Mouse (Mus musculus) kidney, adult 2 months (tissue): ENCODE results near the gene Evi2. TPM values are rescaled to one million over a fixed set of nuclear protein-coding genes. Genes with fewer than 3 reads are reported as not detected.

Experiments used
- DNase-seq: peaks from one replicate; pipeline ENCODE4 v3.0.0; 2021
- H3K27ac ChIP-seq: fragments of 200-500 bp; 2 replicates; pipeline ENCODE4 v1.5.1; 2012; ENCODE audit warnings: low read depth, low read length, control low read depth, inconsistent platforms; ENCODE audit not compliant: insufficient read depth
- H3K27me3 ChIP-seq: fragments of 200-500 bp; replicated peaks from 2 replicates; pipeline ENCODE4 v1.6.1; 2012; ENCODE audit warnings: mild to moderate bottlenecking, moderate library complexity, low read length, inconsistent platforms; ENCODE audit not compliant: control insufficient read depth, insufficient read depth
- H3K36me3 ChIP-seq: fragments of 200-500 bp; 2 replicates; pipeline ENCODE4 v1.6.1; 2012; ENCODE audit warnings: mild to moderate bottlenecking, moderate library complexity, low read length, inconsistent platforms; ENCODE audit not compliant: control insufficient read depth, insufficient read depth
- H3K4me1 ChIP-seq: fragments of 200-500 bp; 2 replicates; pipeline ENCODE4 v1.6.1; 2011; ENCODE audit warnings: low read length; ENCODE audit not compliant: control insufficient read depth, insufficient read depth
- H3K4me3 ChIP-seq: fragments of 200-500 bp; 2 replicates; pipeline ENCODE4 v1.5.1; 2011; ENCODE audit warnings: mild to moderate bottlenecking, low read depth, low read length, control low read depth; ENCODE audit not compliant: insufficient read depth
- CTCF ChIP-seq: fragments of 200-500 bp; conservative IDR thresholded peaks from 2 replicates; pipeline ENCODE4 v1.5.1; 2011; ENCODE audit warnings: low read depth, mild to moderate bottlenecking, control low read depth, low read length, moderate library complexity, mixed read lengths; ENCODE audit not compliant: insufficient read depth, insufficient read length
- POLR2A ChIP-seq: fragments of 200-500 bp; IDR thresholded peaks from one replicate; pipeline ENCODE4 v1.6.1; 2011; ENCODE audit warnings: low read depth, low read length, control low read depth
- WGBS: fragments of 180-500 bp; shearing (Covaris S2); methylation state at CpG from one replicate; pipeline ENCODE4 v1.1.7; 2018; 5-methylcytosine and 5-hydroxymethylcytosine counted together
- polyA plus RNA-seq: library from polyadenylated mRNA; depleted of rRNA; stranded (reverse); fragments of >200 nt; gene quantifications from 2 replicates; pipeline ENCODE4 v1.2.3, GENCODE M21; 2012; rRNA removed

Evi2 gene
- polyA plus RNA-seq, 1 experiment: 0.30 TPM

DNA sequence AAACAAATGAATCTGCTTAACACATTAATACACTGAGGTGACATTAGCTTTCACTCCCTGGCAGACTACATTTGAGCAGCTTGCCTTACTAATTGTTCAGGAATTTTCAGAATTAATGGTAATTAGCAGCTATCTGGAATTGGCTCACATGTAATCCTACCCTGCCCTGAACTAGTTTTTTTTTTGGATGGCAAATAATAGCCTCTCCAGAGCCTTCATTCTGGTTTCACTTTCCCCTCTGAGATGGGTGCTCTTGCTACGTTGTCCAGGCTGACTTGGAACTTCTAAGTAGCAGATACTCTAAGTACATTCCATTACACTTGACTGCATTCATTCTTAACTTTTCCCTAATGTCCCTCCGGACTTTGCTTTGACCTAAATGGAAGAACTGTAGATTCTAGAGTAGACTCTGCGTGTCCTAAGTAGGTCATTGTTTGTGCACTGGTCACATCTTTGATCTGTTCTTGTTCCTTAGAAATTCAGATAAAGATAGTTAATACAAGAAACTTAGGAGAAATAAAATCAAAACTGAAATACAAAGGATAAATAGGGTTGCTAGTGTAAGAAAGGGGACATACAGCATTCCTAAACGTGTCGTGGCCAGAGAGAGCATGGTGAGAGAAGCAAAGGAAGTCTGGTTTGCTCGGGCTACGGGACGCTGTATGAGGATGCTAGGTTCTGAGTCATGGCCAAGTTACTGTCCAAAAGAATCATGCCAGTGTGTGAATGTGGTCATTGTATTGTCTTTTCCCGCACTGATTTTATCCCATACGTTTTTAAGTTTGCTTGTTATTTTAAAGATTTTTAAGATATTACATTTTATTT is 35.2 kb downstream of the Evi2 start:
- 33% methylated on average over 10 of the region's 10 CpGs for WGBS
- peak overlapping the region; percentile 60 for H3K27ac ChIP-seq
- H3K36me3 ChIP-seq: no peaks in the 10 kb centered on the region; the same call in 1 of the 2 replicates
- no peak for TF ChIP-seq CTCF
- TF ChIP-seq POLR2A: no peak
- peaks cover 4% of the 10 kb centered on the region; the same call in 1 of the 2 replicates for H3K4me1 ChIP-seq
- DNase-seq: peak; percentile 48
- H3K27me3 ChIP-seq: no peaks in the 10 kb centered on the region
- 0 out of 2 replicates have a peak overlapping the region, but pooled peaks have one; percentile 7 for H3K4me3 ChIP-seq

- no peak overlapping the region for H3K27ac ChIP-seq
- no peaks in the 10 kb centered on the region; the same call in 1 of the 2 replicates for H3K36me3 ChIP-seq
- H3K27me3 ChIP-seq: no peaks in the 10 kb centered on the region
- TF ChIP-seq CTCF: no peak
- no peak for TF ChIP-seq POLR2A
- no peaks in the 10 kb centered on the region for H3K4me1 ChIP-seq
- no peak overlapping the region for H3K4me3 ChIP-seq
- DNase-seq: no peak
Observed at GRCm38 (mm10) chr11:79484721-79485120, 45.7 kb downstream of the Evi2 start.

- 84% methylated on average over 7 of the region's 7 CpGs for WGBS
- no peak overlapping the region for H3K4me3 ChIP-seq
- H3K4me1 ChIP-seq: no peaks in the 10 kb centered on the region
- DNase-seq: peak; percentile 3
- H3K36me3 ChIP-seq: no peaks in the 10 kb centered on the region; the same call in 1 of the 2 replicates
- no peaks in the 10 kb centered on the region for H3K27me3 ChIP-seq
- TF ChIP-seq CTCF (no peak), POLR2A (no peak)
- H3K27ac ChIP-seq: no peak overlapping the region
Observed at GRCm38 (mm10) chr11:79483876-79484528, 46.4 kb downstream of the Evi2 start.

GRCm38 (mm10) chr11:79483392-79483791 is 47.0 kb downstream of the Evi2 start:
- no peak for DNase-seq
- Histone ChIP-seq H3K36me3 (peaks cover 2% of the 10 kb centered on the region; the same call in 1 of the 2 replicates), H3K27me3 (no peaks in the 10 kb centered on the region), H3K4me1 (no peaks in the 10 kb centered on the region), H3K27ac (no peak overlapping the region), H3K4me3 (no peak overlapping the region)
- 96% methylated on average over 6 of the region's 6 CpGs for WGBS
- TF ChIP-seq CTCF: no peak

- 45% methylated on average over 1 of the region's 1 CpGs for WGBS
- Histone ChIP-seq H3K27ac (no peak overlapping the region), H3K27me3 (no peaks in the 10 kb centered on the region), H3K4me1 (no peaks in the 10 kb centered on the region), H3K36me3 (peaks cover 2% of the 10 kb centered on the region), H3K4me3 (no peak overlapping the region)
- DNase-seq: no peak
- TF ChIP-seq POLR2A (no peak), CTCF (no peak)
Observed at GRCm38 (mm10) chr11:79468097-79468496, 62.3 kb downstream of the Evi2 start.

Other genes starting within 250 kb of the Evi2 start
- not detected in 2 replicates for gene Gm9964, start 233.7 kb downstream of the Evi2 start, polyA plus RNA-seq
- 10.2 TPM in 2 replicates for gene Nf1, start 190.9 kb downstream of the Evi2 start, polyA plus RNA-seq
- 0.04 and 0.16 TPM in 2 replicates for gene Omg, start 26.5 kb downstream of the Evi2 start, polyA plus RNA-seq
- 2.5 and 5.6 TPM in 2 replicates for gene Evi2b, start 6.8 kb downstream of the Evi2 start, polyA plus RNA-seq
- gene Evi2a, start within 50 bp of the Evi2 start, polyA plus RNA-seq: 3.1 and 5.3 TPM in 2 replicates
- gene Rab11fip4, start 60.6 kb upstream of the Evi2 start, polyA plus RNA-seq: 40.8 and 48.0 TPM in 2 replicates